Mouse (Mus musculus): Measurements from ENCODE around the gene Rhobtb3. TPM values are rescaled to one million over a fixed set of nuclear protein-coding genes. Genes with fewer than 3 reads are reported as not detected.
A peak's percentile ranks its signal among the peaks of the same experiment; 100 is the strongest.

Gene Rhobtb3
- 12.3 and 19.4 TPM in 2 replicates for polyA plus RNA-seq (2015; fragmentation: Nextera tagmentation; extraction: Ambion mirVana)

GRCm38 (mm10) chr13:75943189-75944043, at the start of gene Rhobtb3:
Gene Rhobtb3, minus strand, starts transcription at chr13:75943925.
- peak within 1 kb of the TSS; percentile 86 for H3K4me2 ChIP-seq (ENCODE audit: low read depth, low read length)
- peaks cover 3% of the 10 kb centered on the region for H3K4me1 ChIP-seq (ENCODE audit: control insufficient read depth, insufficient read depth, low read length)
- no peaks in the 10 kb centered on the region for H3K9me3 ChIP-seq (ENCODE audit: control insufficient read depth, low read length)
- 0% methylated on average over 105 of the region's 110 CpGs for WGBS
- H3K9ac ChIP-seq (ENCODE audit: low read depth, low read length) = peak within 1 kb of the TSS; percentile 94
- peak within 1 kb of the TSS; percentile 79 for H3K4me3 ChIP-seq (ENCODE audit: low read length)
- 0 out of 2 replicates have a peak, but pooled peaks cover 4% of the 10 kb centered on the region for H3K36me3 ChIP-seq (ENCODE audit: control insufficient read depth, insufficient read depth, low read length)
- peak within 1 kb of the TSS; percentile 98 for H3K27ac ChIP-seq (ENCODE audit: low read length)
- peak; percentile 86 for ATAC-seq
- no peaks in the 10 kb centered on the region for H3K27me3 ChIP-seq (replicated peaks; ENCODE audit: control insufficient read depth, insufficient read depth, low read length)

- Histone ChIP-seq H3K4me2 (ENCODE audit: low read depth, low read length) (no peak overlapping the region), H3K27me3 (replicated peaks; ENCODE audit: control insufficient read depth, insufficient read depth, low read length) (no peaks in the 10 kb centered on the region), H3K9me3 (ENCODE audit: control insufficient read depth, low read length) (0 out of 2 replicates have a peak, but pooled peaks cover 2% of the 10 kb centered on the region), H3K27ac (ENCODE audit: low read length) (no peak overlapping the region), H3K36me3 (ENCODE audit: control insufficient read depth, insufficient read depth, low read length) (no peaks in the 10 kb centered on the region), H3K4me1 (ENCODE audit: control insufficient read depth, insufficient read depth, low read length) (no peaks in the 10 kb centered on the region), H3K9ac (ENCODE audit: low read depth, low read length) (no peak overlapping the region), H3K4me3 (ENCODE audit: low read length) (no peak overlapping the region)
- WGBS = 55% methylated on average over 9 of the region's 9 CpGs
- ATAC-seq = peak; percentile 62
Measured at GRCm38 (mm10) chr13:75992169-75993028, 48.7 kb upstream of the Rhobtb3 start.

GRCm38 (mm10) chr13:75988096-75988495, 44.4 kb upstream of the Rhobtb3 start:
- H3K4me3 ChIP-seq (ENCODE audit: low read length) = no peak overlapping the region
- H3K4me1 ChIP-seq (ENCODE audit: control insufficient read depth, insufficient read depth, low read length) = no peaks in the 10 kb centered on the region
- no peak for ATAC-seq
- no peaks in the 10 kb centered on the region for H3K36me3 ChIP-seq (ENCODE audit: control insufficient read depth, insufficient read depth, low read length)
- no peak overlapping the region for H3K27ac ChIP-seq (ENCODE audit: low read length)
- H3K9me3 ChIP-seq (ENCODE audit: control insufficient read depth, low read length) = no peaks in the 10 kb centered on the region
- no peak overlapping the region for H3K9ac ChIP-seq (ENCODE audit: low read depth, low read length)
- H3K4me2 ChIP-seq (ENCODE audit: low read depth, low read length) = no peak overlapping the region
- 89% methylated on average over 1 of the region's 1 CpGs for WGBS
- no peaks in the 10 kb centered on the region for H3K27me3 ChIP-seq (replicated peaks; ENCODE audit: control insufficient read depth, insufficient read depth, low read length)

- H3K4me2 ChIP-seq (ENCODE audit: low read depth, low read length) = no peak overlapping the region
- no peak overlapping the region for H3K27ac ChIP-seq (ENCODE audit: low read length)
- no peaks in the 10 kb centered on the region for H3K27me3 ChIP-seq (replicated peaks; ENCODE audit: control insufficient read depth, insufficient read depth, low read length)
- H3K9me3 ChIP-seq (ENCODE audit: control insufficient read depth, low read length) = no peaks in the 10 kb centered on the region
- H3K36me3 ChIP-seq (ENCODE audit: control insufficient read depth, insufficient read depth, low read length) = no peaks in the 10 kb centered on the region
- H3K4me3 ChIP-seq (ENCODE audit: low read length) = no peak overlapping the region
- H3K9ac ChIP-seq (ENCODE audit: low read depth, low read length) = no peak overlapping the region
- ATAC-seq = no peak
- no peaks in the 10 kb centered on the region for H3K4me1 ChIP-seq (ENCODE audit: control insufficient read depth, insufficient read depth, low read length)
Measured at GRCm38 (mm10) chr13:75981901-75982300, 38.2 kb upstream of the Rhobtb3 start.

GRCm38 (mm10) chr13:75976649-75977048, 32.9 kb upstream of the Rhobtb3 start:
- no peak overlapping the region for H3K9ac ChIP-seq (ENCODE audit: low read depth, low read length)
- no peak overlapping the region for H3K27ac ChIP-seq (ENCODE audit: low read length)
- no peaks in the 10 kb centered on the region for H3K9me3 ChIP-seq (ENCODE audit: control insufficient read depth, low read length)
- no peak overlapping the region for H3K4me2 ChIP-seq (ENCODE audit: low read depth, low read length)
- no peaks in the 10 kb centered on the region for H3K4me1 ChIP-seq (ENCODE audit: control insufficient read depth, insufficient read depth, low read length)
- no peak overlapping the region for H3K4me3 ChIP-seq (ENCODE audit: low read length)
- H3K36me3 ChIP-seq (ENCODE audit: control insufficient read depth, insufficient read depth, low read length) = no peaks in the 10 kb centered on the region
- H3K27me3 ChIP-seq (replicated peaks; ENCODE audit: control insufficient read depth, insufficient read depth, low read length) = no peaks in the 10 kb centered on the region
- peak; percentile 83 for ATAC-seq
- WGBS = 73% methylated on average over 2 of the region's 2 CpGs

GRCm38 (mm10) chr13:75976218-75976617, 32.5 kb upstream of the Rhobtb3 start:
- no peaks in the 10 kb centered on the region for H3K27me3 ChIP-seq (replicated peaks; ENCODE audit: control insufficient read depth, insufficient read depth, low read length)
- ATAC-seq = no peak
- H3K36me3 ChIP-seq (ENCODE audit: control insufficient read depth, insufficient read depth, low read length) = no peaks in the 10 kb centered on the region
- no peak overlapping the region for H3K27ac ChIP-seq (ENCODE audit: low read length)
- H3K4me2 ChIP-seq (ENCODE audit: low read depth, low read length) = no peak overlapping the region
- no peak overlapping the region for H3K4me3 ChIP-seq (ENCODE audit: low read length)
- H3K9ac ChIP-seq (ENCODE audit: low read depth, low read length) = no peak overlapping the region
- H3K4me1 ChIP-seq (ENCODE audit: control insufficient read depth, insufficient read depth, low read length) = no peaks in the 10 kb centered on the region
- no peaks in the 10 kb centered on the region for H3K9me3 ChIP-seq (ENCODE audit: control insufficient read depth, low read length)
- WGBS = 77% methylated on average over 2 of the region's 2 CpGs

GRCm38 (mm10) chr13:75975629-75976028, 31.9 kb upstream of the Rhobtb3 start:
- Histone ChIP-seq H3K36me3 (ENCODE audit: control insufficient read depth, insufficient read depth, low read length) (no peaks in the 10 kb centered on the region), H3K4me3 (ENCODE audit: low read length) (no peak overlapping the region), H3K27me3 (replicated peaks; ENCODE audit: control insufficient read depth, insufficient read depth, low read length) (no peaks in the 10 kb centered on the region), H3K9me3 (ENCODE audit: control insufficient read depth, low read length) (no peaks in the 10 kb centered on the region), H3K4me2 (ENCODE audit: low read depth, low read length) (no peak overlapping the region), H3K27ac (ENCODE audit: low read length) (no peak overlapping the region), H3K9ac (ENCODE audit: low read depth, low read length) (no peak overlapping the region), H3K4me1 (ENCODE audit: control insufficient read depth, insufficient read depth, low read length) (no peaks in the 10 kb centered on the region)
- no peak for ATAC-seq
- WGBS = 70% methylated on average over 1 of the region's 1 CpGs

GRCm38 (mm10) chr13:75974481-75974880, 30.8 kb upstream of the Rhobtb3 start:
- 62% methylated on average over 2 of the region's 2 CpGs for WGBS
- ATAC-seq = peak; percentile 89
- Histone ChIP-seq H3K27me3 (replicated peaks; ENCODE audit: control insufficient read depth, insufficient read depth, low read length) (no peaks in the 10 kb centered on the region), H3K27ac (ENCODE audit: low read length) (no peak overlapping the region), H3K9me3 (ENCODE audit: control insufficient read depth, low read length) (no peaks in the 10 kb centered on the region), H3K4me3 (ENCODE audit: low read length) (no peak overlapping the region), H3K4me1 (ENCODE audit: control insufficient read depth, insufficient read depth, low read length) (no peaks in the 10 kb centered on the region), H3K36me3 (ENCODE audit: control insufficient read depth, insufficient read depth, low read length) (no peaks in the 10 kb centered on the region), H3K4me2 (ENCODE audit: low read depth, low read length) (no peak overlapping the region), H3K9ac (ENCODE audit: low read depth, low read length) (no peak overlapping the region)

- Histone ChIP-seq H3K36me3 (ENCODE audit: control insufficient read depth, insufficient read depth, low read length) (no peaks in the 10 kb centered on the region), H3K27me3 (replicated peaks; ENCODE audit: control insufficient read depth, insufficient read depth, low read length) (no peaks in the 10 kb centered on the region), H3K4me3 (ENCODE audit: low read length) (no peak within 1 kb of the TSS), H3K9me3 (ENCODE audit: control insufficient read depth, low read length) (no peaks in the 10 kb centered on the region), H3K4me2 (ENCODE audit: low read depth, low read length) (no peak within 1 kb of the TSS), H3K4me1 (ENCODE audit: control insufficient read depth, insufficient read depth, low read length) (no peaks in the 10 kb centered on the region), H3K9ac (ENCODE audit: low read depth, low read length) (no peak within 1 kb of the TSS), H3K27ac (ENCODE audit: low read length) (no peak within 1 kb of the TSS)
- no peak for ATAC-seq
- WGBS = 76% methylated on average over 1 of the region's 1 CpGs
Measured at GRCm38 (mm10) chr13:75966850-75967249, 23.1 kb upstream of the Rhobtb3 start, which contains the start of gene Spata9. Gene Spata9, plus strand, starts transcription at chr13:75967150.
